Mouse (Mus musculus) hindlimb bud, embryonic 11.5 days (tissue): ENCODE data around the gene Palm3.

ENCODE experiments used
- DNase-seq: peaks from one replicate; pipeline ENCODE4 v3.0.0-alpha.2; 2012; ENCODE audit warnings: low read depth, low spot score; ENCODE audit errors: extremely low spot score

Gene Palm3

DNA sequence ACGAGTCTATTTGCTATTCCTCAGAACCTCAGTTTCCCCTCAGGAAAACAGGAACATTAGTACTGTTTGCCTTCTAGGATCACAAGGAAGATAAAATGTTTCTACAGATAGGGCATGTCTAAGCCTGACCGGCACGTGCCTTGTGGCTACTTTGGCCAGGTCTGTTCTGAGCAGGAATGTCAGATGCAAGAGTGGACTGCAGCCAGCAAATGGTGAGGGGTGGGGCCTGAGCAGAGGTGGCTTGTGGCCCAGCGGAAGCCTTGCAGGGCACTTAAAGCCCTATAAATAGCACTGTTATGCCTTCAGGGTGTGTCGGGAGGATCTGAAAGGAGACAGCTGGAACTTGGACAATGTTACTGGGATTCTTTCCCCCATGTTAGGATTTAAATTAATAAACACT lies 1.8 kb downstream of the Palm3 start:
- DNase-seq = no peak

- DNase-seq = no peak
These were observed 2.4 kb downstream of the Palm3 start for GRCm38 (mm10) chr8:84023631-84024030.

GRCm38 (mm10) chr8:84024171-84024570 lies 2.9 kb downstream of the Palm3 start:
- no peak for DNase-seq

DNA sequence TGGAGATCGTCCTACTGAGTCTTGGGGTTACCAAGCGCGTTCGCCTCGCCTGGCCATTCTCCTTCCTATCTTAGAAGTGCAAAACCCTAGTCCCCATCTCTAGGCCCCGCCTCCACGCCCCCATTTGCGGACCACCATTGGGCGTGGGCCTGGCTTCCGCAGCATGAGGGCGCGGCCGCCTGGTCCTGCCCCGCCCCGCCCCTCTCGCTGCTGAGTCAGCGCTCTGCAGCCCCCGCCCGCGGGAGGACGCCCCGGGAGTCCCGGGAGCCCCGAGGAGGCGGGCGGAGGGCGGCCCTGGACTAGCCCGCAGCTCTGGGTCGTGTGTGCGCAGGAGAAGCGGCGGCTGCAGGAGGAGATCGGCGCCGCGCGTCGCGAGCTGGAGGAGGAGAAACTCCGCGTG lies 4.6 kb downstream of the Palm3 start:
- no peak for DNase-seq

DNA sequence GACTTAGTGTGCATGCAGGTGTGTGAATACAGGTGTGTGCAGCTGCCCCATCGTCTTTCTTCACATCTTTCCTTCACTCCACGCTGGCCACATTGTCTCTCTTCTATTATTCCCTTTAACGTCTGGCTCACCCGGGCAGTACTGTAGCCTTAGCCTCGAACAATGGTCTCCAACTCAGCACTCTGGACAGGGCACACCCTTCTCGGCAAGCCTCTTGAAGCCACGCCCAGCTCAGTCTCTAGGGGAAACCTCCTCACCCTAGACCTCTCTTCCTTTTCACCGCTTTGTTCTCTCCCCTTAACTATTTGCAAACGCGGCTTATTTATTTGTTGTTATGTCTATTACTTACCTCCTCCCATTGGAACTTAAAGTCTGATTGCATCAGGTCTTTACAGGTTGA lies 6.2 kb downstream of the Palm3 start:
- DNase-seq = no peak

DNA sequence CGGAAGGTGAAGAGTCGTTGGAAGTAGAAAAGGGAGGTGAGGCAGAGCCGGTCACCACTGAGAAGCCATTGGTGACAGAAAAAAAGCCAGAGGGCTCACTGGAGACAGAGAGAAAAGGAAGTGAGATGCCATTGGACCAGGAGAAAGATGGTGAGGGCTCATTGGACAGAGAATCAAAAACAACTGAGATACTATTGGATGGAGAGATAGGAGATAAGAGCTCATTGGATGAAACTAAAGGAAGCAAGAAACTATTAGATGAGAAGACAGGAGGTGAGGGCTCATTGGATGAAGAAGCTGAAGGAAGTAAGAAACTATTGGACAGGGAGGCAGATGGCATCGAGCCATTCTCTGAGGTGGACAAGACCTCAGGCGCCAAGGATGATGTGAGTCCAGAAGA lies 8.0 kb downstream of the Palm3 start:
- no peak for DNase-seq

DNA sequence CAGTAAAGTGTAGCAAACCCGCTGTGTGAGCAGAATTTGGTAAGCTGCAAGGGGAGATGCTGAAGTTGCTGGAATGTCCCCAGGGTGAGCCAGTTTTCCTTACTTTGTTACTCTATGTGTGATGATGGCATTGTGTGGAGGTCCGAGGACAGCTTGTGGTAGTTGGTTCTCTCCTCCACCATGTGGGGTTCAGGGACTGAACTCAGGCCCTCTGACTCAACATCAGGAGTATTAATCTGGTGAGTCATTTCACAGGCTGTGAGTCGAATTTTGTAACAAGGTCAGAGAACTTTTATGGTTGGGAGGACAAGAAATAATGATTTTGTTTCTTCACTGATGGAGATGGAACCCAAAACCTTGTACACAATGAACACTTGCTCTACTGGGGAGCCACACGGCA lies 11.5 kb downstream of the Palm3 start:
- no peak for DNase-seq

- DNase-seq = no peak
These were observed 16.7 kb downstream of the Palm3 start for GRCm38 (mm10) chr8:84038015-84038414.

GRCm38 (mm10) chr8:84039050-84039449 lies 17.8 kb downstream of the Palm3 start:
- peak; percentile 66 for DNase-seq

DNA sequence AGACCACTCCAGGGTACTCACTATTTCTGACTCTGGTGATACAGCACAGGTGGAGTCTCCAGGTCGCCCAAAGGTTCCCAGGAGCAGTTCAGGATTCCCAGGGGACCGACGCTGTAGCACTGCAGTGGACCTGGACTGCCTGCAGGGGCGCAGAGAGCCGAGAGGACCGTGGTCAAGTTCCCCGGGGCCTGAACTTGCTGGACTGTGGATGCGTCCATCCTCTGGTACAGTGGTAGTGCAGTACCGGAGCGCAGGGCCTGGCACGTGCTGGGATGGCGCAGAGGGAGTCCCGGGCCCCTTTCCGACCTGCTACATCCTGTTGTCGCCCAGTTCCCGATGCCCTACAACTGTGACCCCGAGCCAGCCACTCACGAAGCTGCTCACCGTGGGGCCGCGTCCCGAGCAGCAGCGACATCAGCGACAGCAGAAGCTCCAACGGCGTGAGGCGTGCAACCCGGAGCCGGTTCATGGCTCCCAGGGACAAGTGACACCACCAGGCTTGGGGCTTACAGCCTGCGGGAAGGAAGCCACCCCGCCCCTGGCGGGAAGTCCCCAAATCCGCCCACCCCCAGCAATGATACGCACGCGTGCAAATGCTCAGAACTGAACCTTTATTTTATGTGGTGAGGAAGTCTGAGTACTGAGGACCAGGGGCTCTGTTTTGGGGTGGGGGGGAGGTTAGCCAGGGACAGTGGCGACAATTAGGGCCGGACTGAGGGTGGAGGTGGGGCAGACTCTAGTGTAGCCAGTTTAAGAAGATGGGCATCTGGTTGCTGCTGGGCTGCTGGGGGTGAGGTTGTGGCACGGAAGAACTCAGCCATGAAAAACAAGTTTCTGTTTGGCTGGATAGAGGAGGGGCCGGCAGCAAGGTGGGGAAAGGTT lies 21.0 kb downstream of the Palm3 start, which contains the start of gene Il27ra:
TSS of gene Il27ra (minus strand) at position 524 of the 882 bp plus-strand sequence.
- no peak for DNase-seq

GRCm38 (mm10) chr8:84042948-84043342 lies 21.7 kb downstream of the Palm3 start:
- DNase-seq = no peak

DNA sequence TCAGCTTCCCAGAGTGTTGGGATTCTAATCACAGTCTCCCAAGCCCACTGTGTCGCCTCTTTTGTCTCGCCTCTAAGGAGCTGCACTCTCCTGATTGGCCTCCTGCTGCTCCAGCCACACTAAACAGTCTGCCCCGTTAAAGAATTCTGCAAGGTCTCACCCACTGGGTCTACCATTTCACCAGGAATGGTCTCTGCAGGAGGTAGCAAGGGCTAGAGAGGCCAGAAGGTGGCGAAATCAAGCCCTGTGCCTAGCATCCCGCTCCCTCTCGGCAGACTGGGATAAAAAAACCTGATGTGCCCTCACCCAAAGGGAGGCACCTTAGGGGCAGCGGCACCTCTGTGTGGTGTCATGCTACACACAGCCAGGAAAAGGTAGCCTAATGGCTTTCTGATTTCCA lies 22.8 kb downstream of the Palm3 start:
- no peak for DNase-seq

- no peak for DNase-seq
These were observed 23.6 kb downstream of the Palm3 start, which contains the start of gene Rln3 for GRCm38 (mm10) chr8:84044900-84045299. Gene Rln3, minus strand, starts transcription at chr8:84045000.

GRCm38 (mm10) chr8:84046505-84046904 lies 25.2 kb downstream of the Palm3 start:
- DNase-seq = no peak

DNA sequence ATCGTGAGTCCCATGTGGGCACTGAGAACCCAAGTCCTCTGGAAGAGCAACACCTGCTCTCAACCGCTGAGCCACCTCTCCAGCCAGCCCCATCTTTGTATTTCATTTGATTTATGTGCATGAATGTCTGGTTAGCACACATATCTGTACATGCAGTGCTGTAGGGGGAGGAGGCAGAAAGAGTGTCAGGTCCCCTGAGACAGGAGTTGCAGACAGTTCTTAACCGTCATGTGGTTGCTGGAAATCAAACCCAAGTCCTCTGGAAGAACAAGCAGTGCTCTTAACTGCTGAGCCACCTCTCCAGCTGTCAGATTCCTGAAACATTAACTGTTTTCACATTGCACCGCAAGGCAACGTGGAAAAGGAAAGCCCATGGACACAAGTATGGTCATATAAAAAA lies 26.9 kb downstream of the Palm3 start:
- DNase-seq = no peak

DNA sequence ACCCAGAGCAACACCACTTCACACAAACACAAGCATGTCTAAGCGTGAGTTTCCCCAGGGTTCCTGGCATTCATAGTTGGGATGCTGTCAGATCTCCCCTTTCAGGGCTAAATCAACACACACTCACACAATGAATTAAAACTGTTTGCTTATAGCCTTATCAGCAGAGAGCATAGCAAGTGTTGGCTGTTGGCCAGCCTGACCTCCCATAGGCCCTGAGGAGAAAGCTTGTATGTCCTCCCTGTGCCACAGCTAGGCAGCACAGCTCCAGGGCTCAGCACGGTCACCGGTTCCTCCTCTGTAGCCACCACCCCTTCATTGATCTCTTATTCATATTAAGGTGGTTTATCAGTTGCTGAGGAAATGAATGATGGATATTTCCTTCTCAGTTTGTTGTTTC lies 31.5 kb downstream of the Palm3 start:
- DNase-seq = no peak

- no peak for DNase-seq
These were observed 32.0 kb downstream of the Palm3 start for GRCm38 (mm10) chr8:84053229-84053628.

- no peak for DNase-seq
These were observed 36.6 kb downstream of the Palm3 start for GRCm38 (mm10) chr8:84057827-84058226.

DNA sequence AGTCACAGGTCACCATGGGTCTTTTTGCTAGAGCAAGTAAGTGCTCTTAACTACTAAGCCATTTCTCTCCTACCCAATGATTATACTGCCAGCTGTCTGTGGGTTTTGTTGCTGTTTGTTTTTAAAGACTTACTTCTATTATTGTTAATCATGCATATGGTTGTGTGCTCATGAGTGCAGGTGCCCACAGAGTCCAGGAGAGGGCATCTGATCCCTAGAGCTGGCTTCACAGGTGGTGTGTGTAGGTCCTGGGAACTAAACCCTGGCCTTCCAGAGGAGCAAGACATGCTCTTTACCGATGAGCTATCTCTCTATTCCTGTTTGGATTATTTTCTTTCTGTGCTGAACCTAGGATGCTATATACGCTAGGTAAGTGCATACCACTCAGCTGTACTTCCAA lies 38.0 kb downstream of the Palm3 start:
- DNase-seq = no peak

GRCm38 (mm10) chr8:84060245-84060644 lies 39.0 kb downstream of the Palm3 start:
- no peak for DNase-seq

DNA sequence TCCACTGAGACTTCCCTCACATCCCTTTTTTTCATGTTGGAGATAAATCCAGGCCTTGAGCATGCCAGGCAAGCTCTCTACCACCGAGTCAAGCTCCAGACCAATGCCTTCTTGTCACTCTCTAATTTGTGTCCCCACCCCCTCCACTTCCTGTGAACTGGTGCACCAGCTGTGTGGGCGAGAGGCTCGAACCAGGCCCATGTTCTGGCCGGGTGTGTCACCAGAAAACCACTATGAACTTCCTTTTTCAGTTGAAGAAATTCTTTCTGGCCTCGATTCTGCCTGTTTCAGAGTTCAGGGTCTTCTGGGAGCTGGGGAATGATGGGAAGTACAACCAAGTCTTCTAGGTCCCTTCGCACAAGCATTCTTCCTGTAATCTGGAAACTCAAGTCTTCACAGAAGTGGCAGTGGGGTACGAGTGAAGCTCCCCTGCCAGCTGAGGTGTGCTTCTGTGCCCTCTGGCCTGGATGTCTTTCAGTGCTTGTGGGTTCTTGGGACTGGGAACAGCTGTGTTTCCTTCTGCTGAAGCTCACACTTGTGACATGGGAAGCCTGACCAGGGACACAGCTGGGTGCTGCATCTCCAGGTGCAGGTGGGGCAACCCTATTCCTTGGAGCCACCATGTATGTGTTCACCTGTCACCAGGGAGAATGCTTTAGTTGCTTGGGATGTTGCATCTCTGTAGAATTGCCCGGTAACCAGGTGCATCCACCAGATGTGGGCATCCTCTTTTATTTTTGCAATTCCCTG lies 42.8 kb downstream of the Palm3 start:
- no peak for DNase-seq

DNA sequence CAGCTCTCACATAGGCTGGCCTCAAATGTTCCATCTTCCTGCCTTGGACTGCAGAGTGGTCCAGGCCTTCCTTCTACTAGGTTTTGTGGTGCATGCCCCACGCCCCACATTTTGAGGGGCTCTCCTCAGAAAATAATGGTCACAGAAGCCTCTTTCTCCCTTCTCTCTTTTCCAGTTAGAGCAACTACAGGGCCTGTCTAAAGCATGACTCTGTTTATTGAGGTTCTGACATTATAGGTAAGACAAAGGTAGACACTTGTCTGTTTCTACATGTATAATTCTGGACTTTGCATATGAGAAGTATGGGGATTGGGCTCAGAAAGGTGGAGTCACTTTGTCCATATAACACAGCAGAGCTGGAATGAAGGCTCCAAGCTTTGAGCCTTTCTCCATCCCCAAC lies 43.8 kb downstream of the Palm3 start, which contains the start of gene Gm10643:
TSS of gene Gm10643 (minus strand) at position 101 of the 400 bp plus-strand sequence.
- no peak for DNase-seq
